Mouse (Mus musculus): Measurements from ENCODE around the gene Heatr1. TPM values are rescaled to one million over a fixed set of nuclear protein-coding genes. Genes with fewer than 3 reads are reported as not detected.

The Heatr1 gene
- total RNA-seq, 1 experiment from 2014 or later, result 119 TPM

Other genes starting within 250 kb of the Heatr1 start
- gene Mtr, start 136.9 kb upstream of the Heatr1 start, total RNA-seq (2017), result 44.8 and 58.3 TPM in 2 replicates
- not detected in 2 replicates for gene Actn2, start 54.3 kb upstream of the Heatr1 start, total RNA-seq (2017)
- 53.0 and 53.8 TPM in 2 replicates for gene Lgals8, start 69.9 kb downstream of the Heatr1 start, total RNA-seq (2017)
- 0.23 TPM in 1 of 2 replicates, not detected in the other for gene Edaradd, start 125.4 kb downstream of the Heatr1 start, total RNA-seq (2017)
- 8.8 and 9.0 TPM in 2 replicates for gene Ero1lb, start 170.8 kb downstream of the Heatr1 start, total RNA-seq (2017)

Data from common myeloid progenitor, adult 5-6 weeks (primary cell).